Mouse (Mus musculus): ENCODE measurements around the gene Snx19.

DNA sequence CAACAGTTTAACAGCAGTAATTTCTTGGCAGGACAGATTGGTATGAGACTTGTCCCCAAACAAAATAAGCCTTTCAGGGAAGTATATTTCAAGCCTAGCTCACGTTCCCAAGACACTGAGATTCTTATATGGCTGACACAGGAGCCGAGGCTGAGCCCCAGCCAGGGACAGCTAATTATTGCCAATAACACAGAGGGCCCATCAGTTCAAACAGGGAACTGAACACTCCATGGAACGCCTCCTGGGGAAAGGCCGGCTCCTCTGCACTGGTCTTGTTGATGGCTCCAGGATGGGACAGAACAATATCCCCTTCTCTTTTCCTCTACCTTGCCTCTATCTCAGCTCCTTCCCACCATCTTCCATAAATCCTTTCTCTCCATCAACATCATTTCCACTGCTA lies 53.1 kb downstream of the Snx19 start:
- TF ChIP-seq POLR2A (IDR thresholded peaks at IDR 0.05; ENCODE audit: borderline replicate concordance, extremely low read depth, low read depth, low read length) = no peak
- TF ChIP-seq CTCF (IDR thresholded peaks at IDR 0.05; ENCODE audit: insufficient read depth, low read length) = no peak
